35 mouse cellular contexts compared by ENCODE assay signal in genomic region chr2:36085041-36085440, GRCm38 (mm10). TPM values are rescaled to one million over a fixed set of nuclear protein-coding genes. Genes with fewer than 3 reads are reported as not detected.
"Had no signal": no experiment of that assay in that cellular context is flagged by ENCODE, and none has a peak within 500 bp of the region (broad histone marks: within the 10 kb centered on the region; RNA-seq: fewer than 3 reads in every experiment).

No protein-coding gene starts in this region.

- H3K4me2 ChIP-seq: heart, embryonic 11.5 days; heart, embryonic 13.5 days; heart, embryonic 15.5 days; hindbrain, embryonic 13.5 days; hindbrain, embryonic 15.5 days; kidney, embryonic 15.5 days; limb, embryonic 13.5 days; limb, embryonic 15.5 days; liver, embryonic 12.5 days had no signal

- H3K4me3 ChIP-seq: heart, adult 2 months; heart, embryonic 13.5 days; heart, embryonic 15.5 days; hindbrain, embryonic 13.5 days; hindbrain, embryonic 15.5 days; kidney, embryonic 15.5 days; limb, embryonic 13.5 days; limb, embryonic 15.5 days; liver, embryonic 12.5 days had no signal

- H3K36me3 ChIP-seq: heart, embryonic 13.5 days; heart, embryonic 15.5 days; hindbrain, embryonic 13.5 days; hindbrain, embryonic 15.5 days; limb, embryonic 13.5 days; limb, embryonic 15.5 days; liver, embryonic 12.5 days had no signal

- H3K4me1 ChIP-seq: heart, embryonic 15.5 days; hindbrain, embryonic 13.5 days; hindbrain, embryonic 15.5 days; limb, embryonic 15.5 days; liver, embryonic 12.5 days had no signal

- DNase-seq: gastrocnemius, postnatal 14 days; gastrocnemius, postnatal 36 days; heart, adult 11 months; heart, adult 2 months; heart, postnatal 14 days; heart, postnatal 36 days; kidney, adult 11 months; kidney, adult 2 months; kidney, adult 9 months; kidney, postnatal 14 days; kidney, postnatal 36 days; layer of hippocampus, adult 9-11 months; layer of hippocampus, postnatal 36 days; left cerebral cortex, postnatal 4 days had no signal

- H3K27ac ChIP-seq: heart, adult 2 months; heart, embryonic 13.5 days; heart, embryonic 15.5 days; hindbrain, embryonic 13.5 days; hindbrain, embryonic 15.5 days; hindbrain, postnatal 0 days; kidney, embryonic 15.5 days; kidney, postnatal 0 days; limb, embryonic 13.5 days; limb, embryonic 15.5 days; liver, embryonic 12.5 days; liver, embryonic 14.5 days had no signal

- ATAC-seq: hindbrain, postnatal 0 days; intestine, embryonic 16.5 days; liver, embryonic 12.5 days had no signal

- H3K9me3 ChIP-seq: heart, embryonic 13.5 days; heart, embryonic 15.5 days; hindbrain, embryonic 13.5 days; hindbrain, embryonic 15.5 days; kidney, embryonic 15.5 days; limb, embryonic 13.5 days; limb, embryonic 15.5 days; liver, embryonic 12.5 days had no signal

- H3K9ac ChIP-seq: heart, embryonic 13.5 days; heart, embryonic 15.5 days; hindbrain, embryonic 13.5 days; hindbrain, embryonic 15.5 days; kidney, embryonic 15.5 days; limb, embryonic 13.5 days; limb, embryonic 15.5 days; liver, embryonic 12.5 days; liver, embryonic 14.5 days had no signal

RNA-seq across cellular contexts. Expression of gene Lhx6, which starts 20.2 kb away (rescaled TPM):
- total RNA-seq: hematopoietic stem cell, adult 5-6 weeks had no signal

RNA-seq across cellular contexts. Expression of gene Morn5, which starts 35.8 kb away (rescaled TPM):
- total RNA-seq: gastrocnemius, adult 18-20 months; gastrocnemius, adult 8-10 months; gastrocnemius, postnatal 14 days; gastrocnemius, postnatal 36 days; heart, adult 2 months; heart, postnatal 14 days; heart, postnatal 36 days; hematopoietic stem cell, adult 5-6 weeks; hindbrain, postnatal 0 days had no signal
- polyA plus RNA-seq: heart, embryonic 13.5 days; heart, postnatal 0 days; intestine, embryonic 14.5 days; large intestine, adult 2 months; limb, embryonic 11.5 days; limb, embryonic 15.5 days; liver, embryonic 14.5 days; liver, embryonic 16.5 days had no signal
